Mouse (Mus musculus) frontal cortex, postnatal 25 days (tissue): ENCODE data around the gene Sergef.
"Not testable (repeated sequence)": the region's sequence is repeated elsewhere in the genome, so short reads cannot be mapped to it uniquely, and the experiment has no call there.

Experiments used
- DNase-seq, 2 experiments: peaks; one replicate each; pipeline ENCODE4 v3.0.0; 2022; ENCODE audit warnings: low spot score in 2 of 2

Sergef gene

DNA sequence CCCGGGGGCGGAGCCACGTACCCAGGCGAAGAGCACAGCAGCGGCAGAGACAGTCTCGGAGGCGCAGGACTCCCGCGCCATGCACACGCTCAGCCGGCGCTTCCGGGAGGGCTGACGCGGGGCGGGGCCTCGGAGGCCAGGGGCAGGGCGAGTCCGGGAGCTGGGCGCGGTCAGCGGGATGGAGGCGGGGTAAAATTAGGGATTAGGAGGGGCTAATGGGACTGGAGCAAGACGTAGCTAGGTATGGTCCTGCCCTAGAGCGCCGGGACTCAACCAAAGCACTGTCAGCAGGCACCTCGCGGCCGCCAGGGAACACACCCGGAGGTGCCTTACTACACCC is at the start of gene Sergef:
TSS of gene Sergef (minus strand) at position 116 of the 340 bp plus-strand sequence.
- peak; percentile 64 to 79 for DNase-seq

DNA sequence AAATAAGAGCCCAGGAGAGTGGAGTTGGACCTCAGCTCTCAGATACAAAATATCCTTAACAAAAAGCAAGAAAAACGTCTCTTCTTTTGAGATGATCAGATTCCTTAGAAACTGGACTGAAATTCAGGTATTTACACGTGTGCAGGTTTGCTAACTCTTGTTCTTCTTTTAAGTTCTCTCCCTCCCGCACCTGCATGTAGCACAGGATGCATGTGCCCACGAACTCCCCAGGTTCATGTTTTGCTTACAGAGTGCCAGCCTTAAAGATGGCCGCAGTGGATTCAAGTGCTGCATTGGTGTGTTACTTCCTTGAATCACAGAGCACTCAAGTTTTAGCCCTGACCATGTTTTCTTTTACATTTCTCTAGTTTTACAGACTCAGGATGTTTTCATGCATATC is 47.2 kb upstream of the Sergef start:
- DNase-seq = no peak

DNA sequence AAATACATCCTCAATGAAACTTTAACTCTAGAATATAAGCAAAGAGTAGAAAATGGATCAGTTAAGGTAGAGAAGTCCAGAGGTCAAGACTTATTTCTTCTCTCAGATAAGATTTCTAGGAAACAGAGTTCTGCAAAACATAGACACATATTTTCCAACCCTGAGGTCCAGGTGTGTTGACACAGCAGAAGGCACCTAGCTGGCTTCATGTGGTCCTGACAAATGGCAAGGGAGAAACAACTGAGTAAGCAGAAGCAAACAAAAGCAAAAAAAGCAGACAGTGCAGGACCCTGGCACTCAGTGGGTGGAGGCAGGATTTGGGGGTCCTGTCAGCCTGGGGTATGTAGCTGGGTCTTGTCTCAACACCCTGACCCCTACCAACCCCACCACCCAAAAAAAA is 41.1 kb upstream of the Sergef start:
- DNase-seq = no peak

DNA sequence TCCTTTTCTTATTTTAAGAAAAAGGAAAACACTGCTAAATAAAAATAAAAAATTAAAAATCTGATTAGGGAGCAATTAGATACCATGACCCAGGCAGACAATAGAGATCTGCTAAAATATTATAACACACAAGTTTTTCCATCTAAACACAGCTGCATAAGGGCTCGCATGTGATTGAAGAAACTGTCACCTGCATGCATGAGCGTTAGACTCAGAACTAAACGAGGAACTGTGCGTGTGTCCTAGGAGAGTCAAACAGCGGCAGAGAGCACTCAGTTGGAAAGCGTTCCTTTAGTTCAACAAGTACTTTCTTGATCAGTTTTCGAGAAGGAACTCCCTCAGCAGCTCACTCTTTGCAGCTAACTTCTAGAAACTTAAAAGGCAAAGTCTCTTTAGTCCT is 39.4 kb upstream of the Sergef start:
- DNase-seq = not testable (repeated sequence)

DNA sequence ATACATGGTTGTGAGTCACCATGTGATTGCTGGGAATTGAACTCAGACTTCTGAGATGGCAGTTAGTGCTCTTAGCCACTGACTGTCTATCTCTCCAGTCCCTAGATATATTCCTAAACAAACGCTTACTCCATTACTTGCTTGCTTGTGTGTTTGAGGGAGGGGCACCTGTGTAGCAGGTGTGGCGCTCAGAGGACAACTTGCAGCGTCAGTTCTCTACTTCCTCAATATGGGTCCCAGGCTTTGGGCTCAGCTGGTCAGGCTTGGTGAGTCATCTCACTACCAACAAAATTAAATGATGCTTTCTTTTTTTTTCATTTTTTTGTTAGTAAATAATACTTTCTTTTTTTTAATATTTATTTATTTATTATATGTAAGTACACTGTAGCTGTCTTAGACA is 38.8 kb upstream of the Sergef start:
- no peak for DNase-seq

DNA sequence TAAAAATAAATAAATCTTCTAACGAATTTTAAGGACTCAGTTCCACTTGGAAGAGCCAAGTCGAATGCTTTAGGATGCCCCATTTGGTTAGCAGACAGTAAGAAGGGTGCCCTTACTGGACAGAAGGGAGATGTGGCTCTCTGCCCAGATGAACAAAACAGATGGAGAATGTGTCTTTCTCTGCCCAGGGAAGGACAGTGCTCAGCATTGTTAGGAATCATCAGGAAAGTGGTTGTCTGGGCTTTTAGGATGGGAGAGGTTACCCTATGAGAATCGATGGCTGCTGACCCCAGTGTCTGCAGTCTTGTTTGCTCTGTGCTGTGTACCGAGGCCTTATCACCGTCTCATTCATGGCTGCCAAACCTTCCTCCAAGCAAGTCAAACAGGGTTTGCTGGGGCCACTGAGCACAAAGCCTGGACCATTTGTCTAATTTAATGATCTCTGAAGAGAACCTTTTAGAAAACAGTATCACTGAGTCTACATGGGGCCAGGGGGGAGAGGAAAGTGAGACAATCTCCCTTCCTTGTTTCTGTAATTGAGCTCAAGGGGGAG is 37.3 kb upstream of the Sergef start:
- no peak for DNase-seq

DNA sequence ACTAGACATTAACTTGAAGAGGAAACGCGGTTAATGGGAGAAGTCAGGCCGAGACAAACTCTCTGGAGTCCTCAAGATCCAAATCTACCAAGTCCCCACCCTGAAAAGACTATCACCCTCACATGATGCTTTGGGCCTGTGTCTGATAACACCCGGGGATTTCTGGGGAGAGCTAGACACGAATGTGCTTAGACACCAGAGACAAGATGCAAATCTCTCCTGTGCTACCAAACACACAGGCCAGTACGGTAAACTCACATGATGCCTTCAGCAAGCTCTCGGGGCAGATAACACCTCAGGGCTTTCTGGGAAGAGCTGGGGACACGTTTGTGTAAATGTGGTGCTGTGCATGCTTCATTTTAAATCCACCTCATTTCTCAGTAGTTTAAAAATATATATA is 36.3 kb upstream of the Sergef start:
- DNase-seq = no peak

DNA sequence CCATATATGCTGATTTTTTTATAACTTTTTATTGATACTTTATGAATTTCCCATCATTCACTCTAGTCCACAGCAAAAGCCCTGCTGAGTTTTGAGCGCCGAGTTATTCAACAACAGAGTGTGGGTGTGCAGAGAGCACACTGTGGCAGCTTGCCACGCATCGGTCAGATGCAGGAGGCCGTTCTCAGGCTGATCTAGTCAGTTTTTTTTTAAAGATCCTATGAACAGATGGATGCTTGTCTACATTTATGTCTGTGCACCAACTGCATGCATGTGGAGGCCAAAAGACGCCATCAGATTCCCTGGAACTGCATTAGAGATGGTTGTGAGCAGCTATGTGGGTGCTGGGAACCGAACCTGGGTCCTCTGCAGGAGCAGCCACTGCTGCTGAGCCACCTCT is 35.5 kb upstream of the Sergef start:
- no peak for DNase-seq

DNA sequence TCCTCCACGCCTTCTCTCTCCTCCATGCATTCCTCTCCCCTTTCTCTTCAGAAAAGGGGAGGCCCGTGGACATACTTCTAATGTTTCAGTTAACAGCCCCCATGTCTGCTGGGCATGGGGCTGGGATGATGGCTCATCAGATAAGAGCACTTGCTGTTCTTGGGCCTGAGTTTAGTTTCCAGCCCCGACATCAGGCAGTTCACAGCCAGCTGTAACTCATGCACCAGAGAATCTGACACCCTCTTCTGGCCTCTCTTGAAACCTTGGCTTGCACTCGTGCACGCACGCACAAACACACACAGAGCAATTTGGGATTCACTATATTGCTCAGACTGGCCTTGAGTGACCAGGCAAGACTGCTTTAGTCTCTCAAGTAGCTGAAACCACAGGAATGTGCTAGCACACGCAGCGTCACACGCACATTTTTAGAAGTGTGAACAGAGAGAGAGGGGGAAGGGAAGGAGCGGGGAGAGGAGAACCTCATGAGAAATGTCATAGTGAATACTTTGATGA is 32.6 kb upstream of the Sergef start, which contains the start of gene Tph1:
TSS of gene Tph1 (minus strand) at position 378 of the 513 bp plus-strand sequence.
- no peak for DNase-seq

DNA sequence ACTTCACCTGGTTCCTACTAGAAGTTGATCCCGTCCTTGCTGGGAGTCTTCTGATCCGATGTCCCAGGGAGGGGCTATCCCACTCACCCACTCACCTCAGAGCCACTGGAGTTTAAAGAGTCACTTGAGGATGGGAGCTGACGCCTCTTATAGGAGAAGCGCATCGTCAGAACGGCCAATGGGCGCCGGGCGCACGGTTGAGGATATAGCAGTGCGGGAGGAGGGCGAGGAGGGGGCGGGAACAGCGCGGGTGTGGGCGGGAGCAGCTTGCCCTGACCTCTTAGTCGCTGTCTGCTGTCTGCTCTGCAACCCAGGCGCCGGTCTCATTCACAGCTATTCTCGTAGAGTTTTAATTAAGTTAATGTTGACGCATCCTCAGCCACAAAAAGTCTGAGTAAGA is 27.6 kb upstream of the Sergef start:
- no peak for DNase-seq

DNA sequence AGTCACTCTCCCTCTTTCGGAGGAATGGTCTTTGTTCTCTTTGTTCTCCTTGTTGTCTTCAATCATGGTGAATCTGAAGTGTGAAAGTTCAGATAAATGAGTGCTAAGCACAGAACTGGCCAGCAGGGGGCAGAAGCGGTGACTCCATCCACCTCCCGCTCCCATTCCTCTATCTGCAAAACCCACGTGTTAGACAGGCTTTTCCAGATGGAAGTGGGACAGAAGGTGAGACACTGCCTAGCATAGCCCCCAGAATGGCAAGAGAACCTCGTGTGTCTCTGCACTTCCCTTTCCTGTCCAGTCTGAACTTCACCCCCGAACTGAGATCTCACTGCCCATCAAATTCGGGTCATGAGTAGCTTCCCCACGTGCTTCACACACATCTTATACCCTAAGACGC is 25.6 kb upstream of the Sergef start:
- DNase-seq = no peak

DNA sequence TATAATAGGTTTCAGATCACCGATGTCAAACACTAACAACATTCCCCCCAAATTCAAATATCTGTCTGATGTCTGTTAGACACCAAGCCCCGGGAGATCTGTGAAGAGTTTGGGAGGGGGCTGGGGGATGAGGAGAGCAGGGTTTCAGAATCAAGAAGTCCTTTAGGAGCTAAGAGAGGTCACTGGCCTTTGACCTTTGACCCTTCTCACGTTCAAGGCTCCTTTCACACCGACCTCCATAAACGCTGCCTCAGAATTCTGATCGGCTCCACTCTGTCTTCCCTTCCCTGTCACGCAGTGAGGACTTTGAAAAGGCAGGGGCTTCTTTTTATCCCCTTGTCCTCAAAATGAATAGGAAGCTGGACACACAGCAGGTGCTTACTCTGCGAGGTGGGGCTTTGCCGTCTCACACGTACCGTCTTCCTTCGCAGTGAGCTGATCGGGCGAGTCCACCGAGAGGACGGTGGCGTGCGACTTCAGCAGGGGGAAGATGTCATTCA is 22.0 kb upstream of the Sergef start:
- no peak for DNase-seq

DNA sequence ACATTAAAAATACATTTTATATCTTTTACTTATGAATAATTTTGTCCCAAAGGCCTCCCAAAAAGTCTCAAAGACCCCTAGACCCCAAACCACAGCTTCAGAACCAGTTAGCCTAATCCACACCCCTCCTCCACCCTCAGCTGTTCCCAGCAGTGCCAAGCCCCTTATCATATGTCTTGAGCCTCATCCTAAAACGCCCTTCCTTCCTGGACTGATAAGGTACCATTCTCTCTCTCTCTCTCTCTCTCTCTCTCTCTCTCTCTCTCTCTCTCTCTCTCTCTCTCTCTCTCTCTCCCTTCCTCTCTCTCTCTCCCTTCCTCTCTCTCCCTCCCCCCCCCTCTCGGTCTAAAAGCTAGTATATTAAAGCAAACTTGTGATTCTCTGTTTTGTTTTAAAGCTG is 12.7 kb upstream of the Sergef start:
- DNase-seq = no peak

DNA sequence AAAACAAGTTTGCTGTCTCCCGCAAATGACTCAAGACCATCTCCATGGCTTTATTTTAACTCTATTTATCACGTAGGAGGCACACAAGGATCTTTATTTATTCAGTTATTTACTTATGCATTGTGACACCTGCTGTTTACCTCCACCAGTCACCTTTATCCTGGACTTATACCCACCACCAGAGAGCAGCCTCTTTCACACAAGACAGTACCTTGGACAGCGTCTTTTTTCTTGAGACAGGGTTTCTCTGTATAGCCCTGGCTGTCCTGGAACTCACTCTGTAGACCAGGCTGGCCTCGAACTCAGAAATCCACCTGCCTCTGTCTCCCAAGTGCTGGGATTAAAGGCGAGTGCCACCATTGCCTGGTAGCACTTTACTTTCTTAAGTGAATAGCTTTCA is 10.6 kb upstream of the Sergef start:
- not testable (repeated sequence) for DNase-seq

DNA sequence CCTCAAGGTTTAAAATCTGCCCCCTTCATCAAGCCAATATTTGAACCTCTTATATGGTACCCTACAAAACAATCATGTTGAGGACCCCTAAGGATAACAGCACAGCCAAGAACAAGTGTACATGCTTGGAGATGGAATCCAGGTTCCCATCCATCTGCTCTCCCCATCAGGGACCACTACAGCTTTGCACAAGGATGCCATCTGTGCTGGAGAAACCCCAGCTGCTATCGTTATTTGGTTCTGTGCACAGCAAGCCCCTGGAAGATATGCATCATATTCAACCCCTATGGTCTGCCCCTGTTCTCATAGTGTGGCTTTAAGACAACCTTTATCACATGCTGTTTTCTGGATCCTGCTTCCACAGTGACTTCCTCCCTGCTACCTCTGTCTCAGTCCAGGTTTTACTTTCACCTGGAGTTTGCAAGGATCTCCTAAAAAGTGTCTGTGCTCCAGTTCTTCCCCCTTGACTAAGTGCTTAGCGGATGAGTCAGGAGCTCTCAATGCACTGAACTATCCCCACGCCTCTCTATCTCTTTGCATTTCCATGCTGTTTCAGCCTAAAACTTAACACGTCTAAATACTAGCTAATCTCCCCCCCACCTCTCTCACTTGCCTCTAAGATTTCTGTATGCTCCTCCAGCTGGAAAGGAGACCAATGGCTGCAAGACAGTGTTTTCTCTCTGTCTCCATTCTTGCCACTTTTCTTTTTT is 9.0 kb upstream of the Sergef start:
- no peak for DNase-seq

DNA sequence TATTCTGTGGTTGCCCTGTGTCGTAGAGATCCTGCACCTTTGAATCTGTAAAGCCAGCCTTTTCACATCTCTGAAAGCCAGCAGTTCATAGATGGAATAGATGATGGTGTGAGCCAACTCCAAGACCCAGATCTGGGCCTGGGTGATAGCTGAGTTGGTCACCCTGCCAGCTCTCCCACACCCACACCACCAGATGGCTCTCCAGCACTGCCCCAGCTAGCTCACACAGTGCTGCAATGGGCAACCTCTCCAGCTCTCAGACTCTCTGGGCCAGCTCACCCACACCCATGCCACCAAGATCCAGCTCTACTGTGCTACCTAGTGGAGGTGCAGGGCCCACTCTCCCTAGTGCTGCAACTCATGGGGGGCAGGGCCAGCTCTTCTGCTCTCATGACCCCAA is 3.6 kb upstream of the Sergef start:
- DNase-seq = no peak

DNA sequence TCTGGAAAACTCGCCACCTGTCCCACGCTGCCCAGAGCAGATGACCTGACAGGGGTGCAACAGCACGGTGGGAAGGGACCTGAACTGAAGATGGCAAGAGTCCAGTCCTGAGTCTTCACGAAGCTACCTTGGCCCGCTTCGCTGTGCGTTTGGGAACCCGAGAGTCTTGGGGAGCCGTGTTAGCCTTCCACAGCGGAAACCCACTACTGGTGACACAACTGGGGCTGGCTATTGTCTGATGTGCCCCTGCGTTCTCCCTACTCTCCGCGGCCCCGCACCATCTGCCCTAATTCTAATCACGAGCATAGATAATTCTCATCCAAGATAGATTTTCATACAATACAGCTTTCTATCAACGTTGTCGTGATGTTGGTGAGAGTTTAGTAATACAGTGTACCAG is 455 bp upstream of the Sergef start:
- DNase-seq = no peak

DNA sequence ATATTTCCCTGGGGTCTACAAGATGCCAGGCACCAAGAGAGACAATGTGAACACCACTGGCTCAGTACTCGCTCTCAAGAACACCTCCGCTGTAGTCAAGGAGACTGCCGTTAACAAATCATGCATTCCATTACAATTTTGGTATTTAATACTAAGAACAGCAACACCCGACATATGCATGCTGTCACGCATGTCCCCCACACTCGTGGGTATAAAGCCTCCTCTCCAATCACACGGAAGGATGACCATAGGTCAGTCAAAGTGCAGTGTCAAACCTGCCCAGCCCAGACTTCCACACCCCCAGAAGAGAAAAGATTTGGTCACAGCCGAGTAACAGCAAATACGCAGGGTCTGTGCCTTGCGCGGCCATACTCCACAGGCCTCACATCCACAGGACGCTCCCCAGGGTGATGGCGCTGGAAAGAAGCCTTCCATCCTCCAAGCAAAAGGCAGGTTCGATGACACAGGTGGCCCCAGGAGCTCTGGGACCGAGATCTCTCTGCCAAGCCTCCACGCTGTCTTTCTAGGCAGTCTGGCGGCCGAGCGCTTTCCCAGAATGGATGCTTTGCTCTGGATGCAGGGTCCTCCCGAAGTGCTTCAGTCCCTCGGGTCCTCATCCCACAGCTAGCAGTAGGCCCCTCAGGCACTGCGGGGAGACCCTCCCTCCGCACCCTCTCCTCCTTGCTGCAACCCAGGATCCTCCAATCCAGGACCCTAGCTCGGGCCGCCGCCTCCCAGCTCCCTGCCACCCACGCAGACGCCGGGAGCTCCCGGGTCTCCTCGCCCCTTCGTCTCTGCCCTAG is 517 bp downstream of the Sergef start:
- DNase-seq = peak in 1 of 2 experiments; percentile 30

DNA sequence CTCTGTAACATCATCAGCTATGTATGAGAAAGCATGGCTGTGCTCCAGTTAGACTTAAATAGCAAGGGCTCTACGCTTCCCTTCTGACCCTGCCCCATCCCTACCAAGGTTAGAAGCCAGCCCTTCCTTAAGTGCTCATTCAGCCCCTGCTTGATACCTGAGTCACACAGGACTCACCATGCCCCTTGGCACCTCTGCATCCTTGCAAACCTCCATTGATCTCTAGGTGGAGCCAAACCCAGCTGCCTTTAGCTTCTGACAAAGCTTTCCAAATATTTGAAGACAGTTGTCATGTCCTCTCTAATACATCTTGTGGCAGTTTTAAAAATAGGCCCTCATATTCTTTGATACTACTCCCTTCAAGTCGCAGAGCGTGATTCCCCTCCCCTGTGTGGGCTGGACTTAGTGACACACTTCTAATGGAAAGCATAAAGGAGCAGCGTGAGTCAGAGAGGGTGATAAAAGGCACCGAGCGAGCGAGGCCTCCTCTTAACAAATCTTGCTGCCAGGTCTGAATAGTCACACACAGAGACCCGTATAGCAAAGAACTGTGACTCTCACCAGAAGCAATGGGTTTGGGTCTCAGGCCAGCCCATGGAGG is 11.1 kb downstream of the Sergef start:
- DNase-seq = no peak

DNA sequence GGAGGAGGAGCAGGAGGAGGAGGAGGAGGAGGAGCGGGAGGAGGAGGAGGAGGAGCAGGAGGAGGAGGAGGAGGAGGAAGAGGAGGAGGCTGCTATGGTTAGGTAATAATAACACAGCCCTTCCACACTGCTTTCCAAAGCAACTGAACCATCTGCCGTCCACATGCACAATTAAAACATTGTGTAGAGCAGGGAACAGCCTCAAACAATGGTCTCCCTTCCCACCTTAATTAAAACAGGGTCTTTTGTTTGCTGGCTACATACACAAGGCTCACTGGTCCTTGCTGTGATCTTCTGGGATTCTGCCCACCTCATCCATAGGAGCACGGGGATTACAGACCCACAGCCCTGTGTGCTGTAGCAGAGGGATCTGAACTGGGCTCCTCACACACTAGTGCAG is 15.6 kb downstream of the Sergef start:
- no peak for DNase-seq

DNA sequence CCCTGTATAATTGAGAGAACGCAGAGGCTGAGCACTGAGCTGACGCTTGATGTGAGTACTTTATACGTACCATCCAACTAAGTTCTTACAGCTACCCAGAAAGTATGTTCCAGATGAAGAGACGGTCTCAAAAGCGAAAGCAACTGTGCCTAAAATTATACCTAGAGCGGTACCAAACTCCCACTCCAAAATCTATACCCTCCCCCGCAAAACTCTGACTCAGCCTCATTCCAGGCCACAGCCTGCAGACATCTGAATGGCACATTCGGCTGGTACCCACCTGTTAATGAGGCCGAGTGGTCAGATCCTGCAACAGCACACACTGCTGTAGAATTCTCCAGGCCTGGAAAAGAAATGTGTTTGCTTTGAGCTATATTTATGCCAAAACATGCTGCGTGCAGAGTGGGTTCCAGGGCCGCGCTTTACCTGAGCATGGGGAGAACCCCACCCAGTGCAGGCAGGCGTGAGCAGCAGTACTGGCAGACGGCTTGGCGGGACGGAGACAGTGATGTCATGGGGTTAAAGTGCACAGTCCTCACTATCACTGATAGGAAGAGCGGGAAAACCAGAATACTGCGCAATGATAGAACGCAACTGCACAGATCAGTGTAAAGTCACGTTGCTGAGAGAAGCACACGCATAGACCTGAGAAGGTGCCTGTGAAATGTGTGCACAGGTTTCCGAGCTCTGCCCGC is 21.0 kb downstream of the Sergef start:
- no peak for DNase-seq
